8 mouse cellular contexts compared by ENCODE assay signal in genomic region chr11:119091598-119091991, GRCm38 (mm10). TPM values are rescaled to one million over a fixed set of nuclear protein-coding genes. Genes with fewer than 3 reads are reported as not detected.
DNase-seq lines count a peak whose midpoint lies in the region; ATAC-seq and TF ChIP-seq lines count a peak whose summit lies in the region.

No protein-coding gene starts in this region.

- peaks cover 9% of the 10 kb centered on the region for H3K4me1 ChIP-seq in forebrain, embryonic 14.5 days (ENCODE audit: control insufficient read depth, insufficient read depth, low read length)
- H3K4me1 ChIP-seq in hindbrain, postnatal 0 days (ENCODE audit: insufficient read depth, low read length): peaks cover 22% of the 10 kb centered on the region
- H3K4me1 ChIP-seq in liver, embryonic 12.5 days: peaks cover 44% of the 10 kb centered on the region

- peaks cover 30% of the 10 kb centered on the region for H3K27me3 ChIP-seq in forebrain, embryonic 14.5 days (replicated peaks; ENCODE audit: control insufficient read depth, insufficient read depth, low read length)
- peaks cover 18% of the 10 kb centered on the region for H3K27me3 ChIP-seq in hindbrain, postnatal 0 days (ENCODE audit: insufficient read depth, low read length)
- peaks cover 97% of the 10 kb centered on the region for H3K27me3 ChIP-seq in liver, embryonic 12.5 days (replicated peaks)
- H3K27me3 ChIP-seq in myocyte (ENCODE audit: control insufficient read depth, insufficient read depth, insufficient read length): peaks cover 7% of the 10 kb centered on the region

- peak; percentile 86 for TF ChIP-seq CTCF in hindbrain, postnatal 0 days (IDR thresholded peaks at IDR 0.05; ENCODE audit: low read depth)

- no peak overlapping the region for H3K27ac ChIP-seq in forebrain, embryonic 14.5 days (ENCODE audit: low read depth, low read length)
- H3K27ac ChIP-seq in hindbrain, postnatal 0 days: no peak overlapping the region
- H3K27ac ChIP-seq in liver, embryonic 12.5 days: no peak overlapping the region

- no peak overlapping the region for H3K4me3 ChIP-seq in forebrain, embryonic 14.5 days (ENCODE audit: low read depth, low read length)
- 0 out of 2 replicates have a peak overlapping the region, but pooled peaks have one; percentile 57 for H3K4me3 ChIP-seq in hindbrain, postnatal 0 days (ENCODE audit: low read length)
- H3K4me3 ChIP-seq in liver, embryonic 12.5 days: no peak overlapping the region
- peak overlapping the region; percentile 32 for H3K4me3 ChIP-seq in myocyte

- ATAC-seq in forebrain, embryonic 14.5 days: peak; percentile 30; the same call in 1 of the 2 replicates
- peak; percentile 39; the same call in 1 of the 2 replicates for ATAC-seq in hindbrain, postnatal 0 days
- peak; percentile 50 for ATAC-seq in liver, embryonic 12.5 days

- H3K9ac ChIP-seq in forebrain, embryonic 14.5 days (ENCODE audit: low read length): no peak overlapping the region
- 0 out of 2 replicates have a peak overlapping the region, but pooled peaks have one; percentile 62 for H3K9ac ChIP-seq in hindbrain, postnatal 0 days (replicated peaks; ENCODE audit: low read length)
- no peak overlapping the region for H3K9ac ChIP-seq in liver, embryonic 12.5 days

- WGBS in forebrain, embryonic 14.5 days: 3% methylated on average over 8 of the region's 8 CpGs
- 13% methylated on average over 8 of the region's 8 CpGs for WGBS in hindbrain, postnatal 0 days
- 4% methylated on average over 8 of the region's 8 CpGs for WGBS in liver, embryonic 12.5 days (ENCODE audit: insufficient replicate concordance)

- no peaks in the 10 kb centered on the region for H3K9me3 ChIP-seq in forebrain, embryonic 14.5 days (replicated peaks; ENCODE audit: control insufficient read depth, low read length)
- no peaks in the 10 kb centered on the region for H3K9me3 ChIP-seq in hindbrain, postnatal 0 days (ENCODE audit: low read length)
- no peaks in the 10 kb centered on the region for H3K9me3 ChIP-seq in liver, embryonic 12.5 days (replicated peaks)

- peak overlapping the region; percentile 98; the same call in 1 of the 2 replicates for H3K4me2 ChIP-seq in forebrain, embryonic 14.5 days (ENCODE audit: low read length)
- peak overlapping the region; percentile 88 for H3K4me2 ChIP-seq in hindbrain, postnatal 0 days (ENCODE audit: low read depth, low read length)
- peak overlapping the region; percentile 69 for H3K4me2 ChIP-seq in liver, embryonic 12.5 days
- peak overlapping the region; percentile 95 for H3K4me2 ChIP-seq in myocyte (ENCODE audit: low read depth)

- TF ChIP-seq POLR2A in myocyte (IDR thresholded peaks at IDR 0.05; ENCODE audit: insufficient read length, low read depth): no peak

- peak; percentile 44 to 50 for DNase-seq in heart, adult 18-20 months
- DNase-seq in heart, adult 8-10 months (ENCODE audit: low spot score): no peak
- peak; percentile 61 for DNase-seq in brain, adult 2 months (ENCODE audit: low read depth, low spot score)
- peak; percentile 55 for DNase-seq in forebrain, embryonic 14.5 days (ENCODE audit: low spot score)
- DNase-seq in hindbrain, postnatal 0 days (ENCODE audit: low spot score): peak; percentile 69
- peak; percentile 34 to 72 for DNase-seq in thymus, postnatal 10 days (ENCODE audit: low spot score in 2 of 2)

- H3ac ChIP-seq in myocyte (ENCODE audit: control insufficient read depth, insufficient read length): peak overlapping the region; percentile 56

- no peaks in the 10 kb centered on the region for H3K36me3 ChIP-seq in forebrain, embryonic 14.5 days (ENCODE audit: control insufficient read depth, insufficient read depth, low read length)
- H3K36me3 ChIP-seq in hindbrain, postnatal 0 days (ENCODE audit: insufficient read depth, low read length): no peaks in the 10 kb centered on the region
- H3K36me3 ChIP-seq in liver, embryonic 12.5 days: no peaks in the 10 kb centered on the region
- H3K36me3 ChIP-seq in myocyte (ENCODE audit: control insufficient read depth, insufficient read depth): no peaks in the 10 kb centered on the region

- no peaks in the 10 kb centered on the region for H3K79me2 ChIP-seq in myocyte (ENCODE audit: control insufficient read depth, insufficient read depth)

TF ChIP-seq in myocyte, 11 proteins besides CTCF, POLR2A, EP300 and RAD21:
- no peak for TF ChIP-seq TCF12 (IDR thresholded peaks at IDR 0.05; ENCODE audit: insufficient read depth, poor library complexity, severe bottlenecking)
- TF ChIP-seq CEBPB (IDR thresholded peaks at IDR 0.05; ENCODE audit: insufficient read depth, poor library complexity, severe bottlenecking): no peak
- peak in 1 of 3 experiments; percentile 37 for TF ChIP-seq MYOG (IDR thresholded peaks at IDR 0.05; ENCODE audit: control insufficient read depth in 1 of 3, insufficient read depth in 1 of 3, insufficient read length in 2 of 3, low read depth in 2 of 3)
- no peak for TF ChIP-seq USF1 (IDR thresholded peaks at IDR 0.05; ENCODE audit: low read depth)
- no peak for TF ChIP-seq MAX (IDR thresholded peaks at IDR 0.05; ENCODE audit: low read depth)
- TF ChIP-seq POLR2AphosphoS2 (IDR thresholded peaks at IDR 0.05; ENCODE audit: insufficient read length, low read depth): no peak
- TF ChIP-seq MYOD1 (IDR thresholded peaks at IDR 0.05; ENCODE audit: control insufficient read depth in 1 of 3, insufficient read length in 2 of 3, low read depth in 2 of 3): no peak

RNA-seq across cellular contexts. Expression of gene Cbx4, which starts 5.6 kb away (rescaled TPM):
- 1 to 10 TPM; 6.5 to 7.2 TPM for total RNA-seq in heart, adult 18-20 months (2021)
- total RNA-seq in heart, adult 8-10 months (2022): 10 to 100 TPM in 1 of 4 experiments, 1 to 10 TPM in 3; 5.2 to 12.8 (median 8.4) TPM
- polyA plus RNA-seq in forebrain, embryonic 14.5 days (2014; fragmentation: Nextera tagmentation; extraction: Ambion mirVana): 9.3 and 14.5 TPM in 2 replicates
- total RNA-seq in hindbrain, postnatal 0 days (2014; rRNA removed): 33.6 and 41.3 TPM in 2 replicates
- polyA plus RNA-seq in hindbrain, postnatal 0 days (2015; fragmentation: Nextera tagmentation; extraction: Ambion mirVana): 22.4 and 23.7 TPM in 2 replicates
- 3.2 and 3.3 TPM in 2 replicates for polyA plus RNA-seq in liver, embryonic 12.5 days (2016; fragmentation: Nextera tagmentation; extraction: Ambion mirVana)
- 29.9 TPM for polyA plus RNA-seq in myocyte (2012; fragmentation: generic; extraction: Trizol)

RNA-seq across cellular contexts. Expression of gene Cbx8, which starts 50.8 kb away (rescaled TPM):
- total RNA-seq in heart, adult 18-20 months (2021): 1 to 10 TPM; 3.1 to 4.0 TPM
- 1 to 10 TPM; 3.6 to 4.9 (median 4.6) TPM for total RNA-seq in heart, adult 8-10 months (2022)
- polyA plus RNA-seq in forebrain, embryonic 14.5 days (2014; fragmentation: Nextera tagmentation; extraction: Ambion mirVana): 12.8 and 15.0 TPM in 2 replicates
- 10.0 and 11.4 TPM in 2 replicates for total RNA-seq in hindbrain, postnatal 0 days (2014; rRNA removed)
- polyA plus RNA-seq in hindbrain, postnatal 0 days (2015; fragmentation: Nextera tagmentation; extraction: Ambion mirVana): 6.5 and 7.6 TPM in 2 replicates
- 2.5 and 3.3 TPM in 2 replicates for polyA plus RNA-seq in liver, embryonic 12.5 days (2016; fragmentation: Nextera tagmentation; extraction: Ambion mirVana)
- 4.9 TPM for polyA plus RNA-seq in myocyte (2012; fragmentation: generic; extraction: Trizol)

Comparison
In these comparisons a context has a peak if more than half of its experiments do, and no peak if none do; other contexts are left out.
1. H3K4me3 ChIP-seq: peak in hindbrain, postnatal 0 days (single experiment) and myocyte (single experiment); none in forebrain, embryonic 14.5 days (single experiment) and liver, embryonic 12.5 days (single experiment).
2. Peak in every context shown above with its lines, with median percentiles within 50 percentile points of each other: ATAC-seq and H3K4me2 ChIP-seq.